In genomic region chr10:9676886-9677285, GRCm38 (mm10) we compare ENCODE assay signal across 8 mouse cellular contexts. TPM values are rescaled to one million over a fixed set of nuclear protein-coding genes. Genes with fewer than 3 reads are reported as not detected.
DNase-seq lines count a peak whose midpoint lies in the region; ATAC-seq lines count a peak whose summit lies in the region.

No protein-coding gene starts in this region.

- peak; percentile 65; the same call in 1 of the 2 replicates for ATAC-seq in embryonic facial prominence, embryonic 13.5 days (ENCODE audit: insufficient number of reproducible peaks, insufficient read depth, low FRiP score, low TSS enrichment, low read depth)
- peak; percentile 60 for ATAC-seq in limb, embryonic 13.5 days (ENCODE audit: low FRiP score, low read depth)
- ATAC-seq in midbrain, embryonic 16.5 days: peak; percentile 68

- 2% methylated on average over 17 of the region's 17 CpGs for WGBS in embryonic facial prominence, embryonic 13.5 days
- WGBS in limb, embryonic 13.5 days: 2% methylated on average over 17 of the region's 17 CpGs
- 1% methylated on average over 17 of the region's 17 CpGs for WGBS in midbrain, embryonic 16.5 days

- peaks cover 7% of the 10 kb centered on the region; the same call in 1 of the 2 replicates for H3K27me3 ChIP-seq in embryonic facial prominence, embryonic 13.5 days
- H3K27me3 ChIP-seq in limb, embryonic 13.5 days: peaks cover 42% of the 10 kb centered on the region
- H3K27me3 ChIP-seq in midbrain, embryonic 16.5 days (ENCODE audit: control insufficient read depth, insufficient read depth, low read depth, low read length): no peaks in the 10 kb centered on the region

- DNase-seq in 3134 (ENCODE audit: extremely low read depth, insufficient read length, low spot score): peak; percentile 56
- DNase-seq in adrenal gland, postnatal 4 days (ENCODE audit: low spot score in 2 of 2): peak; percentile 22 to 36
- peak; percentile 67 to 76 for DNase-seq in heart, adult 9 months (ENCODE audit: low spot score in 2 of 2)
- DNase-seq in kidney, adult 9 months: peak; percentile 62
- peak; percentile 81 for DNase-seq in telencephalon, adult 2 months (ENCODE audit: low read depth, low spot score)

- H3K36me3 ChIP-seq in embryonic facial prominence, embryonic 13.5 days: no peaks in the 10 kb centered on the region
- no peaks in the 10 kb centered on the region for H3K36me3 ChIP-seq in limb, embryonic 13.5 days
- no peaks in the 10 kb centered on the region for H3K36me3 ChIP-seq in midbrain, embryonic 16.5 days (ENCODE audit: control insufficient read depth, insufficient read depth, low read length)

- H3K4me2 ChIP-seq in embryonic facial prominence, embryonic 13.5 days: peak overlapping the region; percentile 96
- H3K4me2 ChIP-seq in limb, embryonic 13.5 days (replicated peaks): peak overlapping the region; percentile 97
- peak overlapping the region; percentile 82 for H3K4me2 ChIP-seq in midbrain, embryonic 16.5 days (ENCODE audit: low read length)

- H3K9me3 ChIP-seq in embryonic facial prominence, embryonic 13.5 days: no peaks in the 10 kb centered on the region
- H3K9me3 ChIP-seq in limb, embryonic 13.5 days: no peaks in the 10 kb centered on the region
- H3K9me3 ChIP-seq in midbrain, embryonic 16.5 days (replicated peaks; ENCODE audit: control insufficient read depth, low read length, poor library complexity, severe bottlenecking): no peaks in the 10 kb centered on the region

- H3K4me3 ChIP-seq in embryonic facial prominence, embryonic 13.5 days: peak overlapping the region; percentile 24; the same call in 1 of the 2 replicates
- peak overlapping the region; percentile 22 for H3K4me3 ChIP-seq in limb, embryonic 13.5 days
- H3K4me3 ChIP-seq in midbrain, embryonic 16.5 days (ENCODE audit: low read depth, low read length): peak overlapping the region; percentile 12

- peak overlapping the region; percentile 12; the same call in 1 of the 2 replicates for H3K9ac ChIP-seq in embryonic facial prominence, embryonic 13.5 days
- H3K9ac ChIP-seq in limb, embryonic 13.5 days: no peak overlapping the region
- H3K9ac ChIP-seq in midbrain, embryonic 16.5 days (ENCODE audit: low read depth, low read length): peak overlapping the region; percentile 32; the same call in 1 of the 2 replicates

- H3K4me1 ChIP-seq in embryonic facial prominence, embryonic 13.5 days: peaks cover 33% of the 10 kb centered on the region
- H3K4me1 ChIP-seq in limb, embryonic 13.5 days: peaks cover 19% of the 10 kb centered on the region
- peaks cover 30% of the 10 kb centered on the region for H3K4me1 ChIP-seq in midbrain, embryonic 16.5 days (ENCODE audit: control insufficient read depth, insufficient read depth, low read length)

- no peak overlapping the region for H3K27ac ChIP-seq in embryonic facial prominence, embryonic 13.5 days
- no peak overlapping the region for H3K27ac ChIP-seq in limb, embryonic 13.5 days
- H3K27ac ChIP-seq in midbrain, embryonic 16.5 days (ENCODE audit: low read length): peak overlapping the region; percentile 12; the same call in 1 of the 2 replicates

RNA-seq across cellular contexts. Expression of gene Samd5, which starts 1.9 kb away (rescaled TPM):
- total RNA-seq in adrenal gland, postnatal 4 days (2021): 1 to 10 TPM; 7.1 to 7.3 TPM
- polyA plus RNA-seq in embryonic facial prominence, embryonic 13.5 days (2015; fragmentation: Nextera tagmentation; extraction: Ambion mirVana): 13.8 and 15.2 TPM in 2 replicates
- 6.0 and 6.1 TPM in 2 replicates for polyA plus RNA-seq in limb, embryonic 13.5 days (2015; fragmentation: Nextera tagmentation; extraction: Ambion mirVana)
- 7.7 and 8.7 TPM in 2 replicates for polyA plus RNA-seq in midbrain, embryonic 16.5 days (2015; fragmentation: Nextera tagmentation; extraction: Ambion mirVana)

Comparison
In these comparisons a context has a peak if more than half of its experiments do, and no peak if none do; other contexts are left out.
1. DNase-seq: peak in every context shown above with its lines; median percentile 81 in telencephalon, adult 2 months; 72 in heart, adult 9 months; 62 in kidney, adult 9 months; 56 in 3134; 29 in adrenal gland, postnatal 4 days.